Mouse (Mus musculus) kidney, embryonic 14.5 days (tissue): ENCODE data around the gene Ldlrap1. TPM values are rescaled to one million over a fixed set of nuclear protein-coding genes. Genes with fewer than 3 reads are reported as not detected.

Experiments
- ATAC-seq: fragments of 200-750 bp; cut with Nextera tagmentation; 2 replicates; pipeline ENCODE4 v1.8.0; 2017; ENCODE audit warnings: moderate number of reproducible peaks, mild to moderate bottlenecking, moderate TSS enrichment, moderate library complexity; ENCODE audit not compliant: low FRiP score, low TSS enrichment
- H3K27ac ChIP-seq: fragments of 300-500 bp; sonication (generic); 2 replicates; pipeline ENCODE4 v1.5.1; 2014; ENCODE audit warnings: low read depth, mild to moderate bottlenecking, low read length, moderate library complexity, mixed read lengths
- H3K27me3 ChIP-seq: fragments of 300-500 bp; sonication (generic); 2 replicates; pipeline ENCODE4 v1.6.1; 2014; ENCODE audit warnings: mild to moderate bottlenecking, low read length; ENCODE audit not compliant: control insufficient read depth, insufficient read depth
- H3K36me3 ChIP-seq: fragments of 300-500 bp; sonication (generic); 2 replicates; pipeline ENCODE4 v1.6.1; 2014; ENCODE audit warnings: low read length, mixed read lengths; ENCODE audit not compliant: control insufficient read depth, insufficient read depth
- H3K4me1 ChIP-seq: fragments of 300-500 bp; sonication (generic); 2 replicates; pipeline ENCODE4 v1.6.1; 2014; ENCODE audit warnings: low read length, mixed read lengths; ENCODE audit not compliant: control insufficient read depth, insufficient read depth
- H3K4me2 ChIP-seq: fragments of 300-500 bp; sonication (generic); replicated peaks from 2 replicates; pipeline ENCODE4 v1.6.1; 2014; ENCODE audit warnings: low read depth, mild to moderate bottlenecking, low read length
- H3K4me3 ChIP-seq: fragments of 300-500 bp; sonication (generic); 2 replicates; pipeline ENCODE4 v1.5.1; 2014; ENCODE audit warnings: mild to moderate bottlenecking, low read length
- H3K9ac ChIP-seq: fragments of 300-500 bp; sonication (generic); 2 replicates; pipeline ENCODE4 v1.6.1; 2014; ENCODE audit warnings: low read depth, mild to moderate bottlenecking, low read length, moderate library complexity
- H3K9me3 ChIP-seq: fragments of 300-500 bp; sonication (generic); 2 replicates; pipeline ENCODE4 v1.6.1; 2016; ENCODE audit warnings: low read length; ENCODE audit not compliant: control insufficient read depth
- WGBS: fragments of 180-500 bp; shearing (Covaris S2); extraction: QIAGEN DNeasy Blood & Tissue Kit; methylation state at CpG from one replicate; pipeline ENCODE4 v1.1.7; 2014; 5-methylcytosine and 5-hydroxymethylcytosine counted together
- polyA plus RNA-seq: library from polyadenylated mRNA; unstranded; fragments of >200 nt; fragmentation: Nextera tagmentation; extraction: Ambion mirVana; gene quantifications from 2 replicates; pipeline ENCODE4 v1.2.1, GENCODE M21; 2014

Ldlrap1 gene
- polyA plus RNA-seq, 1 experiment from 2014 or later, result 19.9 TPM

- H3K4me3 ChIP-seq, result no peak overlapping the region
- no peak overlapping the region for H3K9ac ChIP-seq
- 70% methylated on average over 18 of the region's 18 CpGs for WGBS
- no peak overlapping the region for H3K4me2 ChIP-seq
- H3K9me3 ChIP-seq, result no peaks in the 10 kb centered on the region
- H3K27ac ChIP-seq, result no peak overlapping the region
- no peak for ATAC-seq
- H3K27me3 ChIP-seq, result no peaks in the 10 kb centered on the region
- peaks cover 27% of the 10 kb centered on the region for H3K36me3 ChIP-seq
- H3K4me1 ChIP-seq, result peaks cover 44% of the 10 kb centered on the region
Measured at GRCm38 (mm10) chr4:134751682-134752380, 16.0 kb downstream of the Ldlrap1 start.

DNA sequence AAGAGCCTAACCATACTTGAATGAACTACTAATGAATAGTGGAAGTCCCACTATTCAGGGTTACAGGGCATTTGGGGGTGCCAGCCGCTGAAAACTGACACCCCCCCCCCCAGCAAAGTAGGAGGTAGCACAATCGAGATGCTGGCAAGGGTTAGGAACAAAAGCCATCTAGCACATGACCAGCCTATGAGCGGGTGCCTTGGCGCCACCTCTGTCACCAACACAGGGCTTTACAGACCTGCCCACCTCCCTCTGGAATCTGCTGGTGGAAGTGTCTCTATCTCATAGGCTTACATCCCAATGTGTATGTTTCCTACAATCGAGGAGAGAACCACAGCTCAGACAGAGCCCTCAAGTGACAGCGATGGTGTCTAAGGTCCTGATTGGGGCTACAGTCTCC lies 17.0 kb downstream of the Ldlrap1 start:
- Histone ChIP-seq H3K27me3 (no peaks in the 10 kb centered on the region), H3K36me3 (peaks cover 37% of the 10 kb centered on the region), H3K4me3 (no peak overlapping the region), H3K27ac (no peak overlapping the region), H3K4me1 (peaks cover 40% of the 10 kb centered on the region), H3K9ac (no peak overlapping the region), H3K9me3 (no peaks in the 10 kb centered on the region), H3K4me2 (no peak overlapping the region)
- ATAC-seq, result no peak
- WGBS, result 85% methylated on average over 6 of the region's 6 CpGs

DNA sequence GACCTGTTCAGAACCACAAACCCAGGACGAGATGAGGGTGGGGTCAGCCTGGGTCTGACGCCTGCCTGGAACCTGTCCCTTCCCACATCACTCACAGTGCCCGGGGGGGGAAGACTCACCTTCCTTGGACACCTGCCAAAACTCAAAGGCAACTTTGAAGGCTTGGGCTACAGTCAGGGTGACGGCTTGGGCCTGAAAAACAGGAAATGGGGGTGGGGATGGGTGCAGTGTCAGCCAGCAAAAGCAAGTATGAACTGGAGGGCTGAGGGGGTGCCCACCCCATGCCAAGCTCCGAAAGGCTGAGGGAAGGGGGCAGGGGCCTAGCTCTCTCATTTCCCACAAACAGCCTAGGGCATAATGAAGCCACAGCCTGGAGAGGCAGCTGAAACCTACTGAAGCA lies 17.6 kb downstream of the Ldlrap1 start:
- H3K36me3 ChIP-seq, result peaks cover 37% of the 10 kb centered on the region
- ATAC-seq, result no peak

GRCm38 (mm10) chr4:134749301-134750030 lies 18.4 kb downstream of the Ldlrap1 start:
- WGBS, result 70% methylated on average over 21 of the region's 21 CpGs
- Histone ChIP-seq H3K4me3 (no peak overlapping the region), H3K4me2 (no peak overlapping the region), H3K9me3 (no peaks in the 10 kb centered on the region), H3K4me1 (peaks cover 26% of the 10 kb centered on the region), H3K36me3 (peaks cover 37% of the 10 kb centered on the region), H3K27me3 (no peaks in the 10 kb centered on the region), H3K27ac (no peak overlapping the region), H3K9ac (no peak overlapping the region)
- ATAC-seq, result no peak

More for the DNA sequence above, 17.6 kb downstream of the Ldlrap1 start:
- no peaks in the 10 kb centered on the region for H3K27me3 ChIP-seq
- H3K4me2 ChIP-seq, result no peak overlapping the region
- no peak overlapping the region for H3K27ac ChIP-seq
- no peak overlapping the region for H3K9ac ChIP-seq
- WGBS, result 56% methylated on average over 5 of the region's 5 CpGs
- H3K9me3 ChIP-seq, result no peaks in the 10 kb centered on the region
- peaks cover 34% of the 10 kb centered on the region for H3K4me1 ChIP-seq
- H3K4me3 ChIP-seq, result no peak overlapping the region

DNA sequence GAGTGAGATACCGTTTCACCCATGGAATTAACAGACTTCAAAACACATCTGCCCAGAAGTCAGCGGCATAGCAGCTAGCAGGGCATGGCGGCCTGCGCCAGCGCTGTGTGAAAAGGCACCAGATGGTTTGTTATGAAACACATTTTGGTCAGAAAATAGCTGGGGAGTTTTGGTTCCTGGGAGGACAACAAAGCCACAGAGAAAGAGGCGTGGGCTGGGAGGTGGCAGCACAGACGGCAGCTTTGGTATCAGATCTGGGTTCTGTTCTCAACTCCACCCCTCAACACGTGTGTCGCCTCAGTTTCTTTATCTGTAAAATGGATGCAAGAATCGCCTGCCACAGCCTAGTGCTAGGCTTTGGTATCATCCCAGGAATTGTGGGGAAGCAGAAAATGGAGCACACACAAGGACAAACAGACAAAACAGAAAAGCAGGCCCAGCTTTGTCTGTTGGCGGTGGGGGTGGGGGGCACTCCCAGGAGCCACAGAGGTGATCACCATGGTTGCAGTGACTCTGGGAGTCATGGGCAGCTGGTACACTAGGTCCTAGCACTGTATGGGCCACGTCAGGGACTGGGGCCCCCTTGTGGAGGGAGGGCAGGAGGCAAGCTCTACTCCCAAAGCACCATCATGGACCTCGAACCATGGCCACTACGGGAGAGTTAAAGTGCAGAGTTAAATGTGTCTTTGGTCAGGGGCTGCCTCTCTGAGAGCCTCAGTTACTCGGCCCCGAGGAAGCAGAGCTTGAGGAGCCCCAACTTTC lies 21.7 kb downstream of the Ldlrap1 start:
- Histone ChIP-seq H3K27me3 (no peaks in the 10 kb centered on the region), H3K36me3 (peaks cover 37% of the 10 kb centered on the region), H3K27ac (no peak overlapping the region), H3K9ac (no peak overlapping the region), H3K4me3 (no peak overlapping the region), H3K9me3 (no peaks in the 10 kb centered on the region), H3K4me1 (peaks cover 13% of the 10 kb centered on the region; the same call in 1 of the 2 replicates), H3K4me2 (no peak overlapping the region)
- no peak for ATAC-seq
- WGBS, result 88% methylated on average over 16 of the region's 16 CpGs

DNA sequence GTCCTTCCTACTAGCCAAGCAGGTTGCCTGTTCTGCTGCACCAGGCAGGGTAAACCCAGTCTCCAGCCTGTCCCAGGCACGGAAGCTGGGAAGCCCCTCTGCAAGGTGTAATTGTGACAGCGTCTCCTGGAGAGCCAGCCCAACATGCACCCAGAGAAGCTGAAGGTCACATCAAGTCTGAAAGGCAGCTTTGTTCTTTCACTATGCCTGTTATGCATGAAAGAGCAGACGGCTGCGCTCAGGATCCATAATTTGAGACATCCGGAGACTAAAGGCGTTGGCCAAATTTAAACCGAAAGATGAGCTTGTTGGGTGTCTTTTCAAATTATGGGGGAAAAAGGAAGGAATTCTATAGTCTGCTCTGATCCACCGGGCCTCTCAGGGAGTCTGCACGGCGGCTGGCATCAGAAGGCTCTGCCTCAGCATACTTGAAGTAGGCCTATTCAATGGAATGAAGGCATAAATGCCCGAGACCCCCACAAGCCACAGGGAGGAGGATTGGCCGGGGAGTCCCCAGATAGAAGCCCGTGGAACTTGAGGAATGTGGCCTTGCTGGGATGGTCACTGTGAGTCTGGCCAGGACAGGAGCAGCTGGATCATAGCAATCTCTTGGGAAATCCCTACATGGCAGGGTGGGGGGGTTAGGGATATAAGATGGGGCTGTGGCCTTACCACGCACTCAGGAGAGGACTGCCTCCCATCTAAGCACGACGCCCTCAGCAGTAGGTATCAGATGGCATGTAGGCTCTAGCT lies 23.8 kb downstream of the Ldlrap1 start:
- no peak overlapping the region for H3K27ac ChIP-seq
- H3K36me3 ChIP-seq, result peaks cover 31% of the 10 kb centered on the region
- no peak overlapping the region for H3K9ac ChIP-seq
- no peak for ATAC-seq
- H3K4me3 ChIP-seq, result no peak overlapping the region
- H3K27me3 ChIP-seq, result no peaks in the 10 kb centered on the region
- no peaks in the 10 kb centered on the region for H3K9me3 ChIP-seq
- WGBS, result 41% methylated on average over 16 of the region's 16 CpGs
- no peak overlapping the region for H3K4me2 ChIP-seq
- peaks cover 8% of the 10 kb centered on the region; the same call in 1 of the 2 replicates for H3K4me1 ChIP-seq

DNA sequence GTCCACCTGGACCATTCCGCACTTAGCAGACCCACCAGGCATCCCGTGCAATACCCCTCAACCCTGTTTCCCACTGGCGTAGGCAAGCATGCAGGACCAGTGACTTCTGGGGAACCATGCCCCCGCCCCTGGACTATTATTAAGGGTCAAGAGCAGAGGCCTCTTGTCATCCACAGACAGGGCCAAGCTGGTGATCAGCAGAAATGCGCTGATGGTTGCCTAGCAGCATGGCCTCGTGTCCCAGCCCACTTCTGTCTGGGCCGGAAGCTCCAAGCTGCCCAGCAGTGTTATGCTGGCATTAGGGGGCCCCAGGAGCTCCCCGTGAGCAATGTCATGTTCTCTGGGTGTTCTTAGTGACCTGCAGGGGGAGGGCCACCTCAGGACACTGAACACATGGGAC lies 25.9 kb downstream of the Ldlrap1 start:
- no peak overlapping the region for H3K4me3 ChIP-seq
- H3K4me1 ChIP-seq, result peaks cover 12% of the 10 kb centered on the region; the same call in 1 of the 2 replicates
- no peak overlapping the region for H3K4me2 ChIP-seq
- WGBS, result 78% methylated on average over 8 of the region's 8 CpGs
- no peak for ATAC-seq
- peaks cover 11% of the 10 kb centered on the region for H3K36me3 ChIP-seq
- no peaks in the 10 kb centered on the region for H3K9me3 ChIP-seq
- H3K27ac ChIP-seq, result no peak overlapping the region
- no peak overlapping the region for H3K9ac ChIP-seq
- no peaks in the 10 kb centered on the region for H3K27me3 ChIP-seq

DNA sequence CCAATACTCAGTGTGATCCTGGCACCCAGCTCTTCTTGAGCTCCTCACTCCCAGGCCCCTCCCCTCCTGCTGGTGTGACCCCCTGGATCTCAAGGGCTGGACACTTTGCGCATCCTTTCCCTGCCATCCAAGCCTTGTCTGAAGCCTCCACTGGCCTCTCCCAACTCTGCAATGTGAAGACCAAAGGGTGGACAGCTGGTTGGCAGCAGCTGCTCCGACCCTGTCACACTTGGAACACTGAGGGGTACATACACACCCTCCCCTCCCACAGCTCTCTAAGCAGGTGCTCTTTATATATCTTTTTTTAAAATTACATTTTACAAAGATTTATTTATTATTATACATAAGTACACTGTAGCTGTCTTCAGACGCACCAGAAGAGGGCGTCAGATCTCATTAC lies 27.6 kb downstream of the Ldlrap1 start:
- H3K4me2 ChIP-seq, result no peak overlapping the region
- no peak overlapping the region for H3K27ac ChIP-seq
- no peaks in the 10 kb centered on the region; the same call in 1 of the 2 replicates for H3K36me3 ChIP-seq
- ATAC-seq, result no peak
- H3K9ac ChIP-seq, result no peak overlapping the region
- 93% methylated on average over 4 of the region's 4 CpGs for WGBS
- H3K4me1 ChIP-seq, result peaks cover 15% of the 10 kb centered on the region; the same call in 1 of the 2 replicates
- H3K4me3 ChIP-seq, result no peak overlapping the region
- H3K27me3 ChIP-seq, result no peaks in the 10 kb centered on the region
- H3K9me3 ChIP-seq, result no peaks in the 10 kb centered on the region
